Mouse (Mus musculus) bone marrow, adult 2 months (tissue): Measurements from ENCODE around the gene Map3k6.

Source experiments
- CTCF ChIP-seq: fragments of 200-500 bp; IDR thresholded peaks from 2 replicates; pipeline ENCODE4 v1.5.1; 2011; ENCODE audit warnings: low read length, control low read depth; ENCODE audit not compliant: control insufficient read depth, insufficient read depth
- POLR2A ChIP-seq: fragments of 200-500 bp; IDR thresholded peaks from 2 replicates; pipeline ENCODE4 v1.6.1; 2011; ENCODE audit warnings: low read depth, mild to moderate bottlenecking, control low read depth, low read length, borderline replicate concordance; ENCODE audit not compliant: control insufficient read depth

DNA sequence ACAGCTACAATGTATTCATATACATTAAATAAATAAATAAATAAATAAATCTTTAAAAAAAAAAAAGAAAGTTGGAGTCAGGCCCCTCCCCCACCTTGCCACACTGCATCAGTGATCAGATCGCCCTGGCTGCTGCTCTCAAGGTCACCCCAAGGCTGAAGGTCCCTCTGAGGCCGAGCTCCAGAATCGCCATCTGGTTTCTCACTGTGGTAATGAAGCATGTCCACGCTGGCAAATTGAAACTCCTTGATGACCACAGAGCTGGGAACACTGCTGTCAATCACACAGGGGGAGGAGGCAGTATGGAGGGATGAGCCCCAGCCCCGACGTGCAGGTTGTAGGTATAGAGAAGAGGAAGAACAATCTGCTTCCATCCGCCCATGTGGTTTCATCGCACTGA, 13.0 kb upstream of the Map3k6 start:
- TF ChIP-seq POLR2A: no peak
- TF ChIP-seq CTCF: no peak
